Mouse (Mus musculus) adrenal gland, adult 10 weeks (tissue): ENCODE data around the gene Gpcpd1. TPM values are rescaled to one million over a fixed set of nuclear protein-coding genes. Genes with fewer than 3 reads are reported as not detected.

Experiments
- polyA plus RNA-seq: library from polyadenylated mRNA; stranded (reverse); fragments of 350-450 nt; fragmentation: Illumina TruSeq; extraction: RNeasy Lipid Tissue Mini Kit (QIAGEN cat#74804); gene quantifications from one replicate; pipeline ENCODE4 v1.2.3, GENCODE M21; 2014; ENCODE audit warnings: low read depth, low replicate concordance

The Gpcpd1 gene
- polyA plus RNA-seq, result 110 TPM

DNA sequence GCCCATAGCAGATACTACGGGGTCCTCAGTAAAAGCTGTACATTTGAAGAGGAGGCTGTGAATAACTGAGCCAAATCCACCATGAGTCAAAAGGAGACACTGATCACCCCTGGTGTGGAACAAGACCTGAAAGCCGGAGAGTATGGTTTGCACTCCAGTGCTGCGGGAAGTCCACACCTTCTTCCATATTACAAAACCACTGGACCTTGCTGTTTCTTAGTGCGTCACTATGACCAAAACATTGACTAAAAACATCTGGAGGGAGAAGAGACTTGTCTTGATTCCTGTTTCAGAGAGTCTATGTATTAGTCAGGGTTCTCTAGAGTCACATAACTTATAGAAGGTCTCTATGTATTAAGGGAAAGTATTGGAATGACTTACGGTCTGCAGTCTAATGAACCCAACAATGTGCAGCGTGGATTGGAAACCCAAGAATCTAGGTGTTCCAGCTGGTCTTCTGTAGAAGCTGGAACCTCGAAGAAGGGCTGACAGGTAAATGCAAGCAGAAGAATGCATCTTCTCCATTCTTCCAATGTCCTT is at the start of gene Gpcpd1:
Gpcpd1 (minus strand) TSS at position 490 of the 540 bp plus-strand sequence.

Other genes starting within 250 kb of the Gpcpd1 start
- gene Prokr2, start 202.3 kb downstream of the Gpcpd1 start, polyA plus RNA-seq, result not detected
- gene Shld1, start 99.2 kb upstream of the Gpcpd1 start, polyA plus RNA-seq, result 4.9 TPM
- 1,752 TPM for gene Chgb, start 193.5 kb upstream of the Gpcpd1 start, polyA plus RNA-seq
- gene Trmt6, start 228.3 kb upstream of the Gpcpd1 start, polyA plus RNA-seq, result 54.6 TPM
- 7.1 TPM for gene Mcm8, start 228.4 kb upstream of the Gpcpd1 start, polyA plus RNA-seq